Mouse (Mus musculus) midbrain, embryonic 16.5 days (tissue): ENCODE measurements around the gene Atp6ap1. TPM values are rescaled to one million over a fixed set of nuclear protein-coding genes. Genes with fewer than 3 reads are reported as not detected.

ENCODE experiments used
- ATAC-seq: fragments of 200-750 bp; cut with Nextera tagmentation; 2 replicates; pipeline ENCODE4 v1.8.0; 2017; ENCODE audit warnings: moderate TSS enrichment
- H3K27ac ChIP-seq: fragments of 300-500 bp; sonication (generic); 2 replicates; pipeline ENCODE4 v1.5.1; 2014; ENCODE audit warnings: mild to moderate bottlenecking, low read length, mixed read lengths
- H3K27me3 ChIP-seq: fragments of 300-500 bp; sonication (generic); 2 replicates; pipeline ENCODE4 v1.6.1; 2014; ENCODE audit warnings: low read depth, low read length, mixed read lengths; ENCODE audit not compliant: control insufficient read depth, insufficient read depth
- H3K36me3 ChIP-seq: fragments of 300-500 bp; sonication (generic); 2 replicates; pipeline ENCODE4 v1.6.1; 2014; ENCODE audit warnings: mild to moderate bottlenecking, low read length, moderate library complexity, mixed read lengths; ENCODE audit not compliant: control insufficient read depth, insufficient read depth
- H3K4me1 ChIP-seq: fragments of 300-500 bp; sonication (generic); 2 replicates; pipeline ENCODE4 v1.6.1; 2014; ENCODE audit warnings: mild to moderate bottlenecking, low read length, mixed read lengths; ENCODE audit not compliant: control insufficient read depth, insufficient read depth
- H3K4me2 ChIP-seq: fragments of 300-500 bp; sonication (generic); 2 replicates; pipeline ENCODE4 v1.6.1; 2014; ENCODE audit warnings: mild to moderate bottlenecking, low read length, mixed read lengths
- H3K4me3 ChIP-seq: fragments of 300-500 bp; sonication (generic); 2 replicates; pipeline ENCODE4 v1.5.1; 2014; ENCODE audit warnings: low read depth, mild to moderate bottlenecking, low read length, moderate library complexity, mixed read lengths
- H3K9ac ChIP-seq: fragments of 300-500 bp; sonication (generic); 2 replicates; pipeline ENCODE4 v1.6.1; 2014; ENCODE audit warnings: low read depth, low read length, mixed read lengths
- H3K9me3 ChIP-seq: fragments of 300-500 bp; sonication (generic); replicated peaks from 2 replicates; pipeline ENCODE4 v1.6.1; 2014; ENCODE audit warnings: mild to moderate bottlenecking, low read length, mixed read lengths; ENCODE audit not compliant: control insufficient read depth, poor library complexity, severe bottlenecking
- WGBS: fragments of 180-500 bp; shearing (Covaris S2); extraction: QIAGEN DNeasy Blood & Tissue Kit; methylation state at CpG from one replicate; pipeline ENCODE4 v1.1.7; 2014; 5-methylcytosine and 5-hydroxymethylcytosine counted together
- polyA plus RNA-seq: library from polyadenylated mRNA; unstranded; fragments of >200 nt; fragmentation: Nextera tagmentation; extraction: Ambion mirVana; gene quantifications from 2 replicates; pipeline ENCODE4 v1.2.1, GENCODE M21; 2015

Atp6ap1 gene
- polyA plus RNA-seq, 1 experiment from 2014 or later = 348 TPM

DNA sequence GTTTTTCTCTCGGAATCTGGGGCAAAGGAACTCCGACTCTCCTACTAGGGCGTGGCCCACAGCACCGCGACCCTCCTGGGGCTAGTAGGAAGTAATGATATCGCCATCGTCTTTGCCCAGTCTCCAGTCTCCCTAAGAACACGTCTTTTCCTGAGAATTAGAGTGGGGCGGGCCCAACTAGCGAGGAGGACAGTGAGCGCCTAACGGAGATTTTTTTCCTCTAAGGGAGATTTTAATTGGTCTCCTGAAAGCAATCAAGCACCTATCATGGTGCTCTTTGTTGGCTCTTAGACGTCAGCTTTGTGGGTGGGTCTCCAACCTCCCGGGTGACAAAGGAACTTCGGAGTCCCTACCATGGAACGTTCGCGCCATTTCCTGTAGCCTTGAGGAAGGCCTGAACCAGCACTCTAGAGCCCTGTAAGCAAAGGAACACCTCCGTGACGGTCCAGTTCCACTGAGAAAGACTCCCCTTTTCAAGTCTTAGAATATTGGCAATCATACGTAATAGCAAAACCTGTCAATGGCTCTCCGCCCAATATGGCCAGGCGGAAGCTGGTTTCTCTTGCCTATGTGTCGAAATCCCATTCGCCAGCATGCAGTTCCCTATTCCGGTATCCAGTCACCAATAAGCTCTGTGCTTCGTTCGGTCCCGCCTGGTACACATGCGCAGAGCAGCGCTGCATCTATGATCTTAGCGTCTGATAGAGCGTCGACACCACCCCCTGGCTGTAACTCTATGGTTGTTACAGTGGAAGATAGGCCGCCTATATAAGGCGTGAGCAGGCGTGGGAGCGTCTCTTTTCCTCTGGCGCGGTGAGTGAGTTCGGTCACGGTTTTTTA is 26.6 kb upstream of the Atp6ap1 start, which contains the start of gene Rpl10:
Gene Rpl10 (plus strand): TSS at position 751 of the 840 bp plus-strand sequence.
- Histone ChIP-seq H3K36me3 (0 out of 2 replicates have a peak, but pooled peaks cover 3% of the 10 kb centered on the region), H3K4me3 (peak within 1 kb of the TSS; percentile 50), H3K9ac (peak within 1 kb of the TSS; percentile 69), H3K27ac (peak within 1 kb of the TSS; percentile 96), H3K9me3 (no peaks in the 10 kb centered on the region), H3K27me3 (no peaks in the 10 kb centered on the region), H3K4me2 (peak within 1 kb of the TSS; percentile 59), H3K4me1 (peaks cover 7% of the 10 kb centered on the region)
- ATAC-seq = peak; percentile 96
- WGBS = 16% methylated on average over 41 of the region's 42 CpGs

DNA sequence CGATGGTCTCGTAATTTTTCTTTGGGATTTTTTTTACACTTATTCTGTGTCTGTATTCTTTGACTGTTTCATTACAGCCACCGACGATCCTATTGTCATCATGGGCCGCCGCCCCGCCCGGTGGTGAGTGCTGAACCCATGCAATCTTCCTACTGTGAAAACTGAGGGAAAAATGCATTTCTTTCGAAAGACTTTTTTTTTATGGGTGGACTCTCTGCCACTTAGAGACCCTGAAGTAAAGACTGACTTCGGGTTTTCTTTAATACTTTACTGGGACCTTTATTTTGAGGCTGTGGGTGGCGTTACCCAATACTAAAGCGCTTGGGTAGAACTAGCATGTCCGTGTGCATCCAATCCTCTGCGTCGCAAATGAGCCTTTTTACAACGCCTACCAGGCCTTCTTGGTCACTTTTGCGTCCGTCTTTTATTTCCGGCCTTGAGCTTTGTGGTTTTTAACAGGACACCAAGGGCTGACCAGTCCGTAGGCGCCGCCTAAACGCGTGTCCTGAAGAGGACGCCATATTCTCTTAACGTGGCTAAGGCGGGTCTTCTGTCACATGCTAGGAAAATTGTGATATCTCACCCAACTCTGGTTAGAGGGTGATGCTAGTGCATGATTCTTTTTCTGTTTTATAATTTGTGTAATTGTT is 25.9 kb upstream of the Atp6ap1 start:
- ATAC-seq = no peak
- H3K4me1 ChIP-seq = peaks cover 7% of the 10 kb centered on the region
- peak overlapping the region; percentile 69 for H3K9ac ChIP-seq

GRCm38 (mm10) chrX:74273422-74274322 is 23.2 kb upstream of the Atp6ap1 start:
- Histone ChIP-seq H3K9me3 (no peaks in the 10 kb centered on the region), H3K4me1 (peaks cover 7% of the 10 kb centered on the region), H3K9ac (no peak overlapping the region), H3K27ac (no peak overlapping the region), H3K4me2 (no peak overlapping the region), H3K4me3 (no peak overlapping the region), H3K27me3 (no peaks in the 10 kb centered on the region), H3K36me3 (0 out of 2 replicates have a peak, but pooled peaks cover 3% of the 10 kb centered on the region)
- no peak for ATAC-seq
- 25% methylated on average over 10 of the region's 10 CpGs for WGBS

More for the DNA sequence above, 25.9 kb upstream of the Atp6ap1 start:
- H3K4me2 ChIP-seq = peak overlapping the region; percentile 59
- H3K4me3 ChIP-seq = peak overlapping the region; percentile 50
- no peaks in the 10 kb centered on the region for H3K9me3 ChIP-seq
- H3K27me3 ChIP-seq = no peaks in the 10 kb centered on the region
- WGBS = 20% methylated on average over 27 of the region's 27 CpGs
- H3K36me3 ChIP-seq = 0 out of 2 replicates have a peak, but pooled peaks cover 3% of the 10 kb centered on the region
- H3K27ac ChIP-seq = peak overlapping the region; percentile 25

- ATAC-seq = no peak
- H3K27ac ChIP-seq = no peak overlapping the region
- H3K4me1 ChIP-seq = peaks cover 4% of the 10 kb centered on the region; the same call in 1 of the 2 replicates
These were observed 19.0 kb upstream of the Atp6ap1 start for GRCm38 (mm10) chrX:74277916-74278315.

GRCm38 (mm10) chrX:74281041-74281731 is 15.7 kb upstream of the Atp6ap1 start:
- H3K27ac ChIP-seq = peak overlapping the region; percentile 82
- no peaks in the 10 kb centered on the region for H3K9me3 ChIP-seq
- peak overlapping the region; percentile 58 for H3K4me3 ChIP-seq
- no peaks in the 10 kb centered on the region for H3K36me3 ChIP-seq
- no peaks in the 10 kb centered on the region for H3K27me3 ChIP-seq
- H3K4me1 ChIP-seq = peaks cover 13% of the 10 kb centered on the region
- no peak for ATAC-seq
- H3K9ac ChIP-seq = peak overlapping the region; percentile 80
- peak overlapping the region; percentile 76 for H3K4me2 ChIP-seq
- 9% methylated on average over 14 of the region's 14 CpGs for WGBS

More at GRCm38 (mm10) chrX:74277916-74278315, 19.0 kb upstream of the Atp6ap1 start:
- Histone ChIP-seq H3K4me2 (no peak overlapping the region), H3K4me3 (no peak overlapping the region), H3K27me3 (no peaks in the 10 kb centered on the region), H3K9ac (no peak overlapping the region), H3K9me3 (no peaks in the 10 kb centered on the region), H3K36me3 (0 out of 2 replicates have a peak, but pooled peaks cover 3% of the 10 kb centered on the region)
- WGBS = 75% methylated on average over 8 of the region's 8 CpGs

GRCm38 (mm10) chrX:74281732-74282394 is 15.0 kb upstream of the Atp6ap1 start, which contains the start of the genes Taz and Dnase1l1:
TSS of gene Taz (plus strand) at chrX:74281912.
TSS of gene Dnase1l1 (minus strand) at chrX:74282337.
- WGBS = 22% methylated on average over 16 of the region's 16 CpGs
- no peaks in the 10 kb centered on the region for H3K36me3 ChIP-seq
- ATAC-seq = peak; percentile 63

DNA sequence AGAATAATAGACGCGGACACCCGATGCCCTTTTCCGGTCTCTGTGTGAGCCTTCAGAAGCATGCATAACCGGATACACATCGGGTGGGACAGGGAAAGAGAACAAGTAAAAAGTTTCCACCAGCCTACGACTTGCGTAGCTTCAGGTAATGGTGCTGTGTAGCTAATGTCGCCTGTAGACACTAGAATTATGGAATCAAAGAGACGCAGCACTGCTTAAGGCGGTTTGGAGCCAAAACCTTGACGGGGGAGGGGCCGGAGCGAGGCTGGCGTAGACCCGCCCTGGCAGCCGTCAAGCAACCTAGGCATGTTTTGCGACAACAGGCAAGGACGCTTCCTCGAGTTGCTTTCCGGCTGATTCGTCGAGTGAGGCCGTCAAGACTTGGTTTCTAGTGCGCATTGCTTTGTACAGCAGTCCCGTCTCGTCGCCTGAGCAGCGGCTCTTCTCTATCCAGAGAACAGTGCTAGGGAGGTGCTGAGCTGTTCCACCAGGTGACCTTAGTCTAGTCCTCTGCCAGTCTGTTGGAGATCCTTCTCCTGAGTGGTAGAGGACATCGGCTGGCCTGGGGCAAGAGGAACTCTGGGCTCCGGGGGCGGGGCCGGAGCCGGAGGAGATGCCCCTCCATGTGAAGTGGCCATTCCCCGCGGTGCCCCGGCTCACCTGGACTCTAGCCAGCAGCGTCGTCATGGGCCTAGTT is 14.4 kb upstream of the Atp6ap1 start:
- WGBS = 26% methylated on average over 39 of the region's 39 CpGs
- Histone ChIP-seq H3K4me2 (peak overlapping the region; percentile 76), H3K4me3 (peak overlapping the region; percentile 58)

More at GRCm38 (mm10) chrX:74281732-74282394, 15.0 kb upstream of the Atp6ap1 start, which contains the start of the genes Taz and Dnase1l1:
- Histone ChIP-seq H3K27ac (peak within 1 kb of the TSS; percentile 82), H3K4me1 (peaks cover 13% of the 10 kb centered on the region), H3K4me3 (peak within 1 kb of the TSS; percentile 58), H3K4me2 (peak within 1 kb of the TSS; percentile 76), H3K9me3 (no peaks in the 10 kb centered on the region), H3K27me3 (no peaks in the 10 kb centered on the region), H3K9ac (peak within 1 kb of the TSS; percentile 80)

More for the DNA sequence above, 14.4 kb upstream of the Atp6ap1 start:
- Histone ChIP-seq H3K27ac (peak overlapping the region; percentile 82), H3K36me3 (no peaks in the 10 kb centered on the region), H3K9me3 (no peaks in the 10 kb centered on the region), H3K27me3 (no peaks in the 10 kb centered on the region), H3K4me1 (peaks cover 13% of the 10 kb centered on the region), H3K9ac (peak overlapping the region; percentile 80)
- peak; percentile 86 for ATAC-seq
